Mouse (Mus musculus) retina, postnatal 1 day (tissue): ENCODE data around the gene Vmn1r184.
"Not testable (repeated sequence)": the region's sequence is repeated elsewhere in the genome, so short reads cannot be mapped to it uniquely, and the experiment has no call there.

Experiments
- DNase-seq: peaks from one replicate; pipeline ENCODE4 v3.0.0-alpha.2; 2012

Gene Vmn1r184

GRCm38 (mm10) chr7:26260034-26260433 lies at the start of gene Vmn1r184:
Vmn1r184 (plus strand) TSS chr7:26260334.
- not testable (repeated sequence) for DNase-seq

- not testable (repeated sequence) for DNase-seq
Measured at GRCm38 (mm10) chr7:26303429-26304166, 43.5 kb downstream of the Vmn1r184 start.

GRCm38 (mm10) chr7:26306926-26307325 lies 46.8 kb downstream of the Vmn1r184 start, which contains the start of gene Cyp2a4:
Cyp2a4 (plus strand) TSS chr7:26307169.
- DNase-seq, result not testable (repeated sequence)

GRCm38 (mm10) chr7:26311786-26312185 lies 51.7 kb downstream of the Vmn1r184 start:
- DNase-seq, result not testable (repeated sequence)

GRCm38 (mm10) chr7:26315194-26315593 lies 55.1 kb downstream of the Vmn1r184 start:
- not testable (repeated sequence) for DNase-seq

GRCm38 (mm10) chr7:26315809-26316208 lies 55.7 kb downstream of the Vmn1r184 start:
- DNase-seq, result not testable (repeated sequence)
